Mouse (Mus musculus) cerebellum, adult 8-10 months (tissue): ENCODE data around the gene Snx25.
A peak's percentile ranks its signal among the peaks of the same experiment; 100 is the strongest.

Experiments used
- DNase-seq: peaks from one replicate; pipeline ENCODE4 v3.0.0; 2022

The Snx25 gene

GRCm38 (mm10) chr8:46007050-46007672, 144.8 kb downstream of the Snx25 start:
- no peak for DNase-seq

- no peak for DNase-seq
Measured at GRCm38 (mm10) chr8:46005596-46005995, 146.4 kb downstream of the Snx25 start, which contains the start of gene Ankrd37. Gene Ankrd37, minus strand, starts transcription at chr8:46005707.

- DNase-seq: peak; percentile 100
Measured at GRCm38 (mm10) chr8:45999784-46000705, 151.9 kb downstream of the Snx25 start.

- no peak for DNase-seq
Measured at GRCm38 (mm10) chr8:45999138-45999783, 152.7 kb downstream of the Snx25 start, which contains the start of gene Lrp2bp. Gene Lrp2bp, plus strand, starts transcription at chr8:45999303.

GRCm38 (mm10) chr8:45998228-45998627, 153.7 kb downstream of the Snx25 start:
- no peak for DNase-seq

- no peak for DNase-seq
Measured at GRCm38 (mm10) chr8:45995576-45995975, 156.4 kb downstream of the Snx25 start.

- DNase-seq: no peak
Measured at GRCm38 (mm10) chr8:45994111-45994510, 157.8 kb downstream of the Snx25 start.

- DNase-seq: no peak
Measured at GRCm38 (mm10) chr8:45990631-45991310, 161.2 kb downstream of the Snx25 start.

GRCm38 (mm10) chr8:45988189-45988588, 163.8 kb downstream of the Snx25 start:
- DNase-seq: no peak

GRCm38 (mm10) chr8:45986665-45987064, 165.3 kb downstream of the Snx25 start:
- no peak for DNase-seq
